Mouse (Mus musculus): ENCODE data around the gene Meis2.

Gene Meis2

GRCm38 (mm10) chr2:116001352-116002138 is 64.1 kb downstream of the Meis2 start:
- no peak for DNase-seq (ENCODE audit: low spot score)

- DNase-seq (ENCODE audit: low spot score) = no peak
Observed at GRCm38 (mm10) chr2:116000514-116000913, 65.1 kb downstream of the Meis2 start.

- no peak for DNase-seq (ENCODE audit: low spot score)
Observed at GRCm38 (mm10) chr2:115998802-115999201, 66.8 kb downstream of the Meis2 start.

- no peak for DNase-seq (ENCODE audit: low spot score)
Observed at GRCm38 (mm10) chr2:115996438-115996837, 69.2 kb downstream of the Meis2 start.

- no peak for DNase-seq (ENCODE audit: low spot score)
Observed at GRCm38 (mm10) chr2:115993877-115994276, 71.8 kb downstream of the Meis2 start.

- DNase-seq (ENCODE audit: low spot score) = no peak
Observed at GRCm38 (mm10) chr2:115989249-115989648, 76.4 kb downstream of the Meis2 start.

- no peak for DNase-seq (ENCODE audit: low spot score)
Observed at GRCm38 (mm10) chr2:115988448-115988847, 77.2 kb downstream of the Meis2 start.

GRCm38 (mm10) chr2:115984952-115985351 is 80.7 kb downstream of the Meis2 start:
- no peak for DNase-seq (ENCODE audit: low spot score)

GRCm38 (mm10) chr2:115984487-115984886 is 81.2 kb downstream of the Meis2 start:
- no peak for DNase-seq (ENCODE audit: low spot score)

- no peak for DNase-seq (ENCODE audit: low spot score)
Observed at GRCm38 (mm10) chr2:115980490-115980889, 85.1 kb downstream of the Meis2 start.

- DNase-seq (ENCODE audit: low spot score) = no peak
Observed at GRCm38 (mm10) chr2:115979683-115980476, 85.8 kb downstream of the Meis2 start.

GRCm38 (mm10) chr2:115978666-115979065 is 87.0 kb downstream of the Meis2 start:
- no peak for DNase-seq (ENCODE audit: low spot score)

GRCm38 (mm10) chr2:115971296-115971805 is 94.3 kb downstream of the Meis2 start:
- DNase-seq (ENCODE audit: low spot score) = no peak

GRCm38 (mm10) chr2:115970091-115970820 is 95.4 kb downstream of the Meis2 start:
- DNase-seq (ENCODE audit: low spot score) = no peak

- DNase-seq (ENCODE audit: low spot score) = no peak
Observed at GRCm38 (mm10) chr2:115969201-115969600, 96.4 kb downstream of the Meis2 start.

GRCm38 (mm10) chr2:115964911-115965310 is 100.7 kb downstream of the Meis2 start:
- DNase-seq (ENCODE audit: low spot score) = no peak

GRCm38 (mm10) chr2:115963293-115963835 is 102.3 kb downstream of the Meis2 start:
- no peak for DNase-seq (ENCODE audit: low spot score)

GRCm38 (mm10) chr2:115962728-115963127 is 102.9 kb downstream of the Meis2 start:
- DNase-seq (ENCODE audit: low spot score) = no peak

GRCm38 (mm10) chr2:115962113-115962512 is 103.5 kb downstream of the Meis2 start:
- no peak for DNase-seq (ENCODE audit: low spot score)

- DNase-seq (ENCODE audit: low spot score) = no peak
Observed at GRCm38 (mm10) chr2:115960615-115961014, 105.0 kb downstream of the Meis2 start.

- no peak for DNase-seq (ENCODE audit: low spot score)
Observed at GRCm38 (mm10) chr2:115956786-115957185, 108.9 kb downstream of the Meis2 start.

- no peak for DNase-seq (ENCODE audit: low spot score)
Observed at GRCm38 (mm10) chr2:115950645-115951044, 115.0 kb downstream of the Meis2 start.
